In genomic region chr17:79771727-79772126, GRCm38 (mm10) we compare ENCODE assay signal across 10 mouse cellular contexts. TPM values are rescaled to one million over a fixed set of nuclear protein-coding genes. Genes with fewer than 3 reads are reported as not detected.
A peak's percentile ranks its signal among the peaks of the same experiment; 100 is the strongest.
DNase-seq lines count a peak whose midpoint lies in the region; ATAC-seq and TF ChIP-seq lines count a peak whose summit lies in the region.
"Had no signal": no experiment of that assay in that cellular context is flagged by ENCODE, and none has a peak within 500 bp of the region (broad histone marks: within the 10 kb centered on the region; RNA-seq: fewer than 3 reads in every experiment).

No protein-coding gene starts in this region.

- WGBS in forebrain, embryonic 13.5 days: 9% methylated on average over 10 of the region's 10 CpGs
- WGBS in limb, embryonic 15.5 days: 29% methylated on average over 10 of the region's 10 CpGs

- no peaks in the 10 kb centered on the region for H3K36me3 ChIP-seq in forebrain, embryonic 13.5 days (ENCODE audit: poor library complexity, severe bottlenecking)
- H3K36me3 ChIP-seq in limb, embryonic 15.5 days: no peaks in the 10 kb centered on the region

- peak; percentile 64 for DNase-seq in ovary, adult 18-20 months (ENCODE audit: low spot score)
- no peak for DNase-seq in ovary, postnatal 10 days (ENCODE audit: low spot score)
- DNase-seq in layer of hippocampus, adult 2 months (ENCODE audit: low spot score in 2 of 2): no peak
- no peak for DNase-seq in spleen, postnatal 4 days (ENCODE audit: low spot score in 2 of 2)
- DNase-seq: heart, postnatal 4 days had no signal

- peak overlapping the region; percentile 10; the same call in 1 of the 2 replicates for H3K4me2 ChIP-seq in forebrain, embryonic 13.5 days
- no peak overlapping the region for H3K4me2 ChIP-seq in limb, embryonic 15.5 days

- H3K27ac ChIP-seq in forebrain, embryonic 13.5 days: no peak overlapping the region
- H3K27ac ChIP-seq in limb, embryonic 15.5 days: no peak overlapping the region
- no peak overlapping the region for H3K27ac ChIP-seq in layer of hippocampus, adult 2 months

- ATAC-seq in forebrain, embryonic 13.5 days: peak; percentile 65; the same call in 1 of the 2 replicates
- ATAC-seq in limb, embryonic 15.5 days (ENCODE audit: insufficient number of reproducible peaks, low FRiP score, low TSS enrichment, low read depth): 0 out of 2 replicates have a peak, but pooled peaks have one; percentile 30
- ATAC-seq in erythroblast, adult 5-6 weeks (replicated peaks; ENCODE audit: low FRiP score, poor library complexity, severe bottlenecking): no peak

- H3K4me1 ChIP-seq in forebrain, embryonic 13.5 days: peaks cover 6% of the 10 kb centered on the region
- peaks cover 4% of the 10 kb centered on the region; the same call in 1 of the 2 replicates for H3K4me1 ChIP-seq in limb, embryonic 15.5 days
- H3K4me1 ChIP-seq: megakaryocyte, embryonic 14.5 days had no signal

- H3K9me3 ChIP-seq in forebrain, embryonic 13.5 days (replicated peaks): no peaks in the 10 kb centered on the region
- H3K9me3 ChIP-seq in limb, embryonic 15.5 days: no peaks in the 10 kb centered on the region

- H3K9ac ChIP-seq in forebrain, embryonic 13.5 days: no peak overlapping the region
- H3K9ac ChIP-seq in limb, embryonic 15.5 days: no peak overlapping the region

- no peak overlapping the region for H3K4me3 ChIP-seq in forebrain, embryonic 13.5 days
- no peak overlapping the region for H3K4me3 ChIP-seq in limb, embryonic 15.5 days
- no peak overlapping the region for H3K4me3 ChIP-seq in layer of hippocampus, adult 2 months
- H3K4me3 ChIP-seq: megakaryocyte, embryonic 14.5 days had no signal

- no peak for TF ChIP-seq CTCF in layer of hippocampus, adult 2 months (conservative IDR thresholded peaks at IDR 0.05)

- no peaks in the 10 kb centered on the region for H3K27me3 ChIP-seq in forebrain, embryonic 13.5 days
- H3K27me3 ChIP-seq in limb, embryonic 15.5 days: no peaks in the 10 kb centered on the region
- H3K27me3 ChIP-seq: megakaryocyte, embryonic 14.5 days had no signal

RNA-seq across cellular contexts. Expression of gene Cyp1b1, which starts 56.9 kb away (rescaled TPM):
- polyA plus RNA-seq in forebrain, embryonic 13.5 days (2015; fragmentation: Nextera tagmentation; extraction: Ambion mirVana): 3.4 and 3.9 TPM in 2 replicates
- 1.9 TPM in 2 replicates for polyA plus RNA-seq in limb, embryonic 15.5 days (2015; fragmentation: Nextera tagmentation; extraction: Ambion mirVana)
- 1 to 10 TPM; 3.4 to 4.5 TPM for total RNA-seq in layer of hippocampus, adult 2 months (2021)
- 0.63 TPM in 1 of 2 replicates, not detected in the other for total RNA-seq in erythroblast, adult 5-6 weeks (2015; ENCODE audit: low replicate concordance)
- 0.28 and 0.43 TPM in 2 replicates for total RNA-seq in erythroblast, adult 5-6 weeks (2017; ENCODE audit: low replicate concordance)
- total RNA-seq: MEL had no signal
